Mouse (Mus musculus) left cerebral cortex, adult 9 months (tissue): Measurements from ENCODE around the gene Senp1.
A peak's percentile ranks its signal among the peaks of the same experiment; 100 is the strongest.

Experiments
- DNase-seq, 2 experiments: peaks; one replicate each; pipeline ENCODE4 v3.0.0; 2022; ENCODE audit warnings: low spot score in 2 of 2

The Senp1 gene

GRCm38 (mm10) chr15:98002113-98002990 is 91.2 kb downstream of the Senp1 start:
- DNase-seq: peak; percentile 39 to 48

DNA sequence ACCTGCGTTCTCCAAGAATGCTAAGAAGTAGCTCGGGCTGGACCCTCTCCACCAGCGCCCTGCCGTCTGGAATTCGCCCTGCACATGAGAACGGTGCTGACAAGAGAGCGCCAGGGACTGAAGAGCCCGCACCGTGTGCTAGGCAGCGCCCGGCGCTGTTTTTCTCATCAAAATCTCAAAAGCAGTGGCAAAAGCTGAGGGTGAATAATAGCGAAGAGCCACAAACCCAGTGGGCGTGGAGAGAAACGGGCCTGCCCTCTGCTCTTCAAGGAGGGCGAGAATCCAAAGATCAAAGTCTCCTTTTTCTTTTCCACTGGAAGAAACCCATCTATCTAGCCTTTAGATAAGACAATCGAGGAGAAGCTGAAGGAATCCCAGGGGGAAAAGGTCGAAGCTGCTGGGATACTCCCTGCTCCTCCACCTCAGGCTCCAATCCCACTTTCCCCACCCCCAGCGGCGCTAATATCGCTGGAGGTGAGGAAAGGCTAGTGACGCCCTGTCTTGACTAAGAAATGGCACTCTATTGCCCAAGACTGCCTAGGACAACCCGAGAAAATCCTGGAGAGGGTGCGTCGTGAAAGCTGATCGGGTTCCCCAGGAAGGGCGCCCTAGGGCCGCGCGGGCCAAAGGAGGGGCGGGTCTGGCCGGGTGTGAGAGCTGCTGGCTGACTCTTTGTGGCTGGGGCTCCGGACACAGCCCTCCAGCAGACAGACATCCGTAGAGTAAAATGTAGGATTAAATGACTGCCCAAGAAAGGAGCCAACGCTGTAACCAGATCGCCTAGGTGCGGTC is 92.0 kb downstream of the Senp1 start:
- no peak for DNase-seq

DNA sequence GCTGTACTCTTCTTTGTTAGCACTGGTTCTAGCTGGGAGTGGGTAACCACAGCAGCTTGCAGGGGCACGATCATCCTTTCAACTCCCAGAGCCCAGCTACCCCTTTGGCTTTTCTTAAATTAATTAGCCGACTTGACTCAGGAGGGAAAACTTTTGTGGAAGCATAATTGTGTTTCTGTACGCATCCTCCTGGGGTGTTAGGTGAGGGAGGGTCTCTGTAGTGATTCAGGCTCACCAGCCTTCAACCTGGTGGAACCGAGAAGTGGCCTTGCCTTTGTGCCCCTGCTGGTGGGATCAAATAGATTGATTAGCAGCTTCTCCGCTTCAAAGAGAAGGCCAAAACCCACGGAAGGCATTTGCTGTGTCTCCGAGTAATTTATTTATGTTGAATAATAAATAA is 93.6 kb downstream of the Senp1 start:
- no peak for DNase-seq

- no peak for DNase-seq
These were observed 94.0 kb downstream of the Senp1 start for GRCm38 (mm10) chr15:97999546-97999945.

DNA sequence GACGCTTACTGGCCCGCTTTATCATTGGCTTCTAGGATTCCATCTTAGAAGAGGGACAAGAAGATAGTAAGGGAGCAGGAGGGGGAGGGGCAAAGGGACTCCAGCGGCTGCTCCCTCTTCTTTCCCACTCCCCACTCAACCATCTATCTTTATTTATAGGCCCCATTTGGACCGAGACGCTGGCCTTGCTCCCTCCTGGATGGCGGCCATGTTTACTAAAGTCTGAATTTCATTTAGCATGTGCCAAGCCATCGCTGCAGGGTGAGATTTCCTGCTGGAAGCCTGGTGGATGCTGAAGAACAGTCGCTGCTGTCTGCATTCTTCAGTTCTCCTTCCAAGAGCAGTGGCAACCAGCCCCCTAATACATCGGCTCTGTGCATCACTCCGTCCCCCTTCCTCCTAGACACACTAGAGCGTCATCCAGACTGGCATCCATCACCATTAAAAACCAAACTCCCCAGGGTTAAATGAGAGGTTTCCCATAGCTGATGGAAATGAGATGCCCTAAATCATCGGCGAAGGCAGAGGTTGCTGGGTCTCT is 96.8 kb downstream of the Senp1 start:
- no peak for DNase-seq

DNA sequence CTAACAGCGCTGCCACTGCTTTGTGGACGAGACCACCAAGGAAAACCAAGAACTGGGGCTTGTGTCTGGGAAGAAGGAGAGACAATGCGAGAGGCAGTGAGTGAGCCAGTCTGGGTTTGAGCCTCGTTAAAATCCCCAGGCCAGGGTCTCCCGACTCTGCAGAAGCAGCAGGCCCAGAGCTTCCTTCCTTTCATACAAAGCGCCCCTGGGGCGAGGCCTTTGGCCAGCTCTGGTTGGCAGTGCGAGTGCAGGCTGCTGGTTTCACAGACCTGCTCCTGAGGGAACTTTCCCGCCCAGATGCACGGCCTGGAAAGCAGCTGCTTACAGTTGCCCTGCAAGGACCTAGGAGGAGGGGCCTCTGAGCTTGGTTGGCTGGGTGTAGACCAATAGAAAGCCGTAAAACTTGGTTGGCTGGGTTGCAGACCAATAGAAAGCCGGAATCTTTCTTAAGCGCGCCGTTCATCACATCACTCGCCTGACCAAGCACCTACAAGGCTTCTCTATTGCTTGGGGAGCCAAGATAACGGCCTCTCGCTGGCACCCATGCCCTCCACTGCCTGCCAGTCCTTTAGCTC is 100.7 kb downstream of the Senp1 start:
- peak; percentile 77 to 83 for DNase-seq

- no peak for DNase-seq
These were observed 101.4 kb downstream of the Senp1 start for GRCm38 (mm10) chr15:97992027-97992711.

- no peak for DNase-seq
These were observed 102.2 kb downstream of the Senp1 start for GRCm38 (mm10) chr15:97991285-97991895.

DNA sequence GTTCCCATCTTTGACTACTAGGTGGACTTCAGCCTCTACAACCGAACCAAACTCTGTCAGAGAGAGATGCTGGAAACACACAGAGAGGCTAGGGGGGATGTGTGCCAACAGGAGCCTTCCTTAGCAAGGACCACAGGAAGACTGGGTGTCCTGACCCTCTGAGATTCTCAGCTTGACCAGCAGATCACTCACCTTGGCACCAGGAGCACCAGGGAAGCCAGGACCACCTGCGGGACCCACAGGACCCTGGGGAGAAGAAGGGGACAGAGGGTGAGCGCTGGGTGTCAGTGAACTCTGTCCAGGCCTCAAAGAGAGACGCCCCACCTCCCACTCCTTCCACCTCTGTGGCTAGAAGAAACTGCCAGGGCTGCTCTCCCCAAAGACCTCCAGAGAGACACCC is 102.8 kb downstream of the Senp1 start:
- no peak for DNase-seq

GRCm38 (mm10) chr15:97990124-97990523 is 103.4 kb downstream of the Senp1 start:
- DNase-seq: no peak

- DNase-seq: no peak
These were observed 104.0 kb downstream of the Senp1 start for GRCm38 (mm10) chr15:97989544-97989943.
